Mouse (Mus musculus): Measurements from ENCODE around the gene Fgf18. TPM values are rescaled to one million over a fixed set of nuclear protein-coding genes. Genes with fewer than 3 reads are reported as not detected.

Gene Fgf18
- polyA plus RNA-seq, 1 experiment from 2014 or later: 4.8 TPM

GRCm38 (mm10) chr11:33134391-33134986 lies 12.7 kb downstream of the Fgf18 start:
- Histone ChIP-seq H3K4me1 (ENCODE audit: control insufficient read depth, insufficient read depth, low read length) (no peaks in the 10 kb centered on the region), H3K9ac (ENCODE audit: low read depth, low read length) (no peak overlapping the region), H3K4me3 (ENCODE audit: low read depth, low read length) (no peak overlapping the region), H3K4me2 (ENCODE audit: low read length) (no peak overlapping the region), H3K27ac (ENCODE audit: low read length) (no peak overlapping the region), H3K9me3 (replicated peaks; ENCODE audit: control insufficient read depth, low read length, poor library complexity, severe bottlenecking) (no peaks in the 10 kb centered on the region), H3K27me3 (ENCODE audit: control insufficient read depth, insufficient read depth, low read depth, low read length) (no peaks in the 10 kb centered on the region), H3K36me3 (ENCODE audit: control insufficient read depth, insufficient read depth, low read length) (no peaks in the 10 kb centered on the region)
- 91% methylated on average over 8 of the region's 8 CpGs for WGBS
- no peak for ATAC-seq

GRCm38 (mm10) chr11:33132619-33133338 lies 14.4 kb downstream of the Fgf18 start:
- Histone ChIP-seq H3K27me3 (ENCODE audit: control insufficient read depth, insufficient read depth, low read depth, low read length) (no peaks in the 10 kb centered on the region), H3K9me3 (replicated peaks; ENCODE audit: control insufficient read depth, low read length, poor library complexity, severe bottlenecking) (no peaks in the 10 kb centered on the region), H3K4me3 (ENCODE audit: low read depth, low read length) (no peak overlapping the region), H3K9ac (ENCODE audit: low read depth, low read length) (no peak overlapping the region), H3K27ac (ENCODE audit: low read length) (no peak overlapping the region), H3K4me2 (ENCODE audit: low read length) (no peak overlapping the region), H3K4me1 (ENCODE audit: control insufficient read depth, insufficient read depth, low read length) (no peaks in the 10 kb centered on the region), H3K36me3 (ENCODE audit: control insufficient read depth, insufficient read depth, low read length) (no peaks in the 10 kb centered on the region)
- WGBS: 68% methylated on average over 8 of the region's 8 CpGs
- ATAC-seq: 0 out of 2 replicates have a peak, but pooled peaks have one; percentile 28

GRCm38 (mm10) chr11:33127058-33127457 lies 20.1 kb downstream of the Fgf18 start:
- no peak for ATAC-seq
- Histone ChIP-seq H3K27me3 (ENCODE audit: control insufficient read depth, insufficient read depth, low read depth, low read length) (peaks cover 2% of the 10 kb centered on the region; the same call in 1 of the 2 replicates), H3K4me1 (ENCODE audit: control insufficient read depth, insufficient read depth, low read length) (peaks cover 2% of the 10 kb centered on the region; the same call in 1 of the 2 replicates), H3K9me3 (replicated peaks; ENCODE audit: control insufficient read depth, low read length, poor library complexity, severe bottlenecking) (no peaks in the 10 kb centered on the region), H3K4me3 (ENCODE audit: low read depth, low read length) (no peak overlapping the region), H3K36me3 (ENCODE audit: control insufficient read depth, insufficient read depth, low read length) (no peaks in the 10 kb centered on the region), H3K4me2 (ENCODE audit: low read length) (no peak overlapping the region), H3K27ac (ENCODE audit: low read length) (no peak overlapping the region), H3K9ac (ENCODE audit: low read depth, low read length) (no peak overlapping the region)

GRCm38 (mm10) chr11:33122575-33123268 lies 24.5 kb downstream of the Fgf18 start:
- H3K36me3 ChIP-seq (ENCODE audit: control insufficient read depth, insufficient read depth, low read length): no peaks in the 10 kb centered on the region
- H3K9me3 ChIP-seq (replicated peaks; ENCODE audit: control insufficient read depth, low read length, poor library complexity, severe bottlenecking): no peaks in the 10 kb centered on the region
- peak; percentile 49; the same call in 1 of the 2 replicates for ATAC-seq
- peak overlapping the region; percentile 55 for H3K9ac ChIP-seq (ENCODE audit: low read depth, low read length)
- H3K4me3 ChIP-seq (ENCODE audit: low read depth, low read length): peak overlapping the region; percentile 26
- peaks cover 2% of the 10 kb centered on the region; the same call in 1 of the 2 replicates for H3K4me1 ChIP-seq (ENCODE audit: control insufficient read depth, insufficient read depth, low read length)
- H3K27me3 ChIP-seq (ENCODE audit: control insufficient read depth, insufficient read depth, low read depth, low read length): peaks cover 2% of the 10 kb centered on the region; the same call in 1 of the 2 replicates
- no peak overlapping the region for H3K27ac ChIP-seq (ENCODE audit: low read length)
- H3K4me2 ChIP-seq (ENCODE audit: low read length): peak overlapping the region; percentile 54
- 3% methylated on average over 37 of the region's 37 CpGs for WGBS

- Histone ChIP-seq H3K4me2 (ENCODE audit: low read length) (no peak overlapping the region), H3K9me3 (replicated peaks; ENCODE audit: control insufficient read depth, low read length, poor library complexity, severe bottlenecking) (no peaks in the 10 kb centered on the region), H3K36me3 (ENCODE audit: control insufficient read depth, insufficient read depth, low read length) (no peaks in the 10 kb centered on the region), H3K27ac (ENCODE audit: low read length) (no peak overlapping the region), H3K4me3 (ENCODE audit: low read depth, low read length) (no peak overlapping the region), H3K4me1 (ENCODE audit: control insufficient read depth, insufficient read depth, low read length) (peaks cover 2% of the 10 kb centered on the region; the same call in 1 of the 2 replicates), H3K27me3 (ENCODE audit: control insufficient read depth, insufficient read depth, low read depth, low read length) (peaks cover 2% of the 10 kb centered on the region; the same call in 1 of the 2 replicates), H3K9ac (ENCODE audit: low read depth, low read length) (no peak overlapping the region)
- WGBS: 75% methylated on average over 8 of the region's 8 CpGs
- ATAC-seq: no peak
Measured at GRCm38 (mm10) chr11:33119556-33119955, 27.6 kb downstream of the Fgf18 start.

- Histone ChIP-seq H3K27me3 (ENCODE audit: control insufficient read depth, insufficient read depth, low read depth, low read length) (peaks cover 2% of the 10 kb centered on the region; the same call in 1 of the 2 replicates), H3K27ac (ENCODE audit: low read length) (no peak overlapping the region), H3K36me3 (ENCODE audit: control insufficient read depth, insufficient read depth, low read length) (no peaks in the 10 kb centered on the region), H3K4me1 (ENCODE audit: control insufficient read depth, insufficient read depth, low read length) (peaks cover 2% of the 10 kb centered on the region; the same call in 1 of the 2 replicates), H3K4me3 (ENCODE audit: low read depth, low read length) (no peak overlapping the region), H3K9me3 (replicated peaks; ENCODE audit: control insufficient read depth, low read length, poor library complexity, severe bottlenecking) (no peaks in the 10 kb centered on the region), H3K9ac (ENCODE audit: low read depth, low read length) (no peak overlapping the region), H3K4me2 (ENCODE audit: low read length) (no peak overlapping the region)
- 89% methylated on average over 7 of the region's 7 CpGs for WGBS
- no peak for ATAC-seq
Measured at GRCm38 (mm10) chr11:33119116-33119515, 28.1 kb downstream of the Fgf18 start.

GRCm38 (mm10) chr11:33118480-33118879 lies 28.7 kb downstream of the Fgf18 start:
- ATAC-seq: no peak
- H3K4me1 ChIP-seq (ENCODE audit: control insufficient read depth, insufficient read depth, low read length): peaks cover 2% of the 10 kb centered on the region; the same call in 1 of the 2 replicates
- H3K27ac ChIP-seq (ENCODE audit: low read length): no peak overlapping the region
- H3K4me2 ChIP-seq (ENCODE audit: low read length): no peak overlapping the region
- WGBS: 76% methylated on average over 6 of the region's 6 CpGs
- H3K4me3 ChIP-seq (ENCODE audit: low read depth, low read length): no peak overlapping the region
- no peaks in the 10 kb centered on the region for H3K9me3 ChIP-seq (replicated peaks; ENCODE audit: control insufficient read depth, low read length, poor library complexity, severe bottlenecking)
- H3K9ac ChIP-seq (ENCODE audit: low read depth, low read length): no peak overlapping the region
- no peaks in the 10 kb centered on the region for H3K27me3 ChIP-seq (ENCODE audit: control insufficient read depth, insufficient read depth, low read depth, low read length)
- H3K36me3 ChIP-seq (ENCODE audit: control insufficient read depth, insufficient read depth, low read length): no peaks in the 10 kb centered on the region

GRCm38 (mm10) chr11:33115796-33116195 lies 31.4 kb downstream of the Fgf18 start:
- no peak for ATAC-seq

GRCm38 (mm10) chr11:33112407-33112806 lies 34.8 kb downstream of the Fgf18 start:
- Histone ChIP-seq H3K27me3 (ENCODE audit: control insufficient read depth, insufficient read depth, low read depth, low read length) (no peaks in the 10 kb centered on the region), H3K9ac (ENCODE audit: low read depth, low read length) (no peak overlapping the region), H3K36me3 (ENCODE audit: control insufficient read depth, insufficient read depth, low read length) (no peaks in the 10 kb centered on the region), H3K4me3 (ENCODE audit: low read depth, low read length) (no peak overlapping the region), H3K4me2 (ENCODE audit: low read length) (no peak overlapping the region), H3K27ac (ENCODE audit: low read length) (no peak overlapping the region), H3K9me3 (replicated peaks; ENCODE audit: control insufficient read depth, low read length, poor library complexity, severe bottlenecking) (no peaks in the 10 kb centered on the region), H3K4me1 (ENCODE audit: control insufficient read depth, insufficient read depth, low read length) (no peaks in the 10 kb centered on the region)
- 38% methylated on average over 1 of the region's 1 CpGs for WGBS
- no peak for ATAC-seq

More at GRCm38 (mm10) chr11:33115796-33116195, 31.4 kb downstream of the Fgf18 start:
- no peak overlapping the region for H3K4me3 ChIP-seq (ENCODE audit: low read depth, low read length)
- H3K27me3 ChIP-seq (ENCODE audit: control insufficient read depth, insufficient read depth, low read depth, low read length): no peaks in the 10 kb centered on the region
- H3K4me1 ChIP-seq (ENCODE audit: control insufficient read depth, insufficient read depth, low read length): no peaks in the 10 kb centered on the region
- no peaks in the 10 kb centered on the region for H3K36me3 ChIP-seq (ENCODE audit: control insufficient read depth, insufficient read depth, low read length)
- no peak overlapping the region for H3K9ac ChIP-seq (ENCODE audit: low read depth, low read length)
- no peak overlapping the region for H3K27ac ChIP-seq (ENCODE audit: low read length)
- no peak overlapping the region for H3K4me2 ChIP-seq (ENCODE audit: low read length)
- no peaks in the 10 kb centered on the region for H3K9me3 ChIP-seq (replicated peaks; ENCODE audit: control insufficient read depth, low read length, poor library complexity, severe bottlenecking)
- 87% methylated on average over 3 of the region's 3 CpGs for WGBS

All from midbrain, embryonic 16.5 days (tissue).